Mouse (Mus musculus) hindbrain, embryonic 11.5 days (tissue): ENCODE results near the gene Metrn. TPM values are rescaled to one million over a fixed set of nuclear protein-coding genes. Genes with fewer than 3 reads are reported as not detected.
"Not testable (repeated sequence)": the region's sequence is repeated elsewhere in the genome, so short reads cannot be mapped to it uniquely, and the experiment has no call there.

Source experiments
- ATAC-seq: fragments of 200-750 bp; cut with Nextera tagmentation; 2 replicates; pipeline ENCODE4 v1.8.0; 2017; ENCODE audit warnings: mild to moderate bottlenecking, moderate TSS enrichment, moderate library complexity; ENCODE audit not compliant: low FRiP score
- DNase-seq: peaks from one replicate; pipeline ENCODE4 v3.0.0-alpha.2; 2015; ENCODE audit warnings: low spot score
- H3K27ac ChIP-seq: fragments of 300-500 bp; sonication (generic); 2 replicates; pipeline ENCODE4 v1.5.1; 2014; ENCODE audit warnings: mild to moderate bottlenecking, low read depth, low read length
- H3K27me3 ChIP-seq: fragments of 300-500 bp; sonication (generic); 2 replicates; pipeline ENCODE4 v1.6.1; 2014; ENCODE audit warnings: mild to moderate bottlenecking, low read length, moderate library complexity, mixed read lengths; ENCODE audit not compliant: control insufficient read depth, insufficient read depth
- H3K36me3 ChIP-seq: fragments of 300-500 bp; sonication (generic); 2 replicates; pipeline ENCODE4 v1.6.1; 2014; ENCODE audit warnings: mild to moderate bottlenecking, low read length, moderate library complexity, mixed read lengths; ENCODE audit not compliant: control insufficient read depth, insufficient read depth
- H3K4me1 ChIP-seq: fragments of 300-500 bp; sonication (generic); replicated peaks from 2 replicates; pipeline ENCODE4 v1.6.1; 2014; ENCODE audit warnings: low read length, mixed read lengths; ENCODE audit not compliant: control insufficient read depth, insufficient read depth
- H3K4me2 ChIP-seq: fragments of 300-500 bp; sonication (generic); replicated peaks from 2 replicates; pipeline ENCODE4 v1.6.1; 2014; ENCODE audit warnings: mild to moderate bottlenecking, low read depth, low read length
- H3K4me3 ChIP-seq: fragments of 300-500 bp; sonication (generic); 2 replicates; pipeline ENCODE4 v1.5.1; 2014; ENCODE audit warnings: low read depth, low read length
- H3K9ac ChIP-seq: fragments of 300-500 bp; sonication (generic); 2 replicates; pipeline ENCODE4 v1.6.1; 2014; ENCODE audit warnings: low read depth, low read length
- H3K9me3 ChIP-seq: fragments of 300-500 bp; sonication (generic); 2 replicates; pipeline ENCODE4 v1.6.1; 2016; ENCODE audit warnings: low read length; ENCODE audit not compliant: control insufficient read depth
- WGBS: fragments of 180-500 bp; shearing (Covaris S2); extraction: QIAGEN DNeasy Blood & Tissue Kit; methylation state at CpG from one replicate; pipeline ENCODE4 v1.1.7; 2014; 5-methylcytosine and 5-hydroxymethylcytosine counted together
- polyA plus RNA-seq: library from polyadenylated mRNA; unstranded; fragments of >200 nt; fragmentation: Nextera tagmentation; extraction: Ambion mirVana; gene quantifications from 2 replicates; pipeline ENCODE4 v1.2.1, GENCODE M21; 2014

Gene Metrn
- polyA plus RNA-seq, 1 experiment from 2014 or later, result 16.9 TPM

DNA sequence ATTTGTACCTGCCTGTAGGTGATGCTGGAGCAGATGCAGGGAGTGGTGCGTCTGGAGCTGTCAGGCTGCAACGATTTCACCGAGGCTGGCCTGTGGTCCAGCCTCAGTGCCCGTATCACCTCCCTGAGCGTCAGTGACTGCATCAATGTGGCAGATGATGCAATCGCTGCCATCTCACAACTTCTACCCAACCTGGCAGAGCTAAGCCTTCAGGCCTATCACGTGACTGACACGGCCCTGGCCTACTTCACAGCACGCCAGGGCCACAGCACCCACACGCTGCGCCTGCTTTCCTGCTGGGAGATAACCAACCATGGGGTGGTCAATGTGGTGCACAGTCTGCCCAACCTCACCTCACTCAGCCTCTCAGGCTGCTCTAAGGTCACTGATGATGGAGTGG, 20.7 kb upstream of the Metrn start:
- Histone ChIP-seq H3K4me2 (no peak overlapping the region), H3K9me3 (no peaks in the 10 kb centered on the region), H3K36me3 (no peaks in the 10 kb centered on the region), H3K9ac (no peak overlapping the region), H3K4me3 (no peak overlapping the region), H3K4me1 (0 out of 2 replicates have a peak, but pooled peaks cover 2% of the 10 kb centered on the region), H3K27ac (no peak overlapping the region), H3K27me3 (peaks cover 31% of the 10 kb centered on the region)
- WGBS, result 87% methylated on average over 11 of the region's 11 CpGs
- DNase-seq (no peak), ATAC-seq (no peak)

DNA sequence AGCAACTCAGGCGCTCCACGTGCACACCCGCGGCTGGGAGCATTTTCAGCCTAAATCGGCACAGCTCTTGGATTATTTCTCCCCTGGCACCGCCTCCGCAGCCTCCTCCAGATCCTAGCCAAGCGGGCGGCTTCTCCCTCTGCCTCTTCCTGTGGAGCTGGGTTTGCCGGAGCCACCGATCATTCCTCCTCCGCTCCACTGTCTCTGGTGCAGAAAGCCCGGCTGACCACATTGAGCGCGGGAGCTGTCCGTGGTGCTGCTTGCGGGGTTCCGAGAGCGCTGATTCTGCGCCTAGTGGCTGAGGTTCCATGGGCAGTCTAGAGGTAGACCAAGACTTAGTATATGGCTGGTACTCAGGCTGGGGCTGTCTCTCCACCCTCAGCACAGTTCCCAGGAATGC, 16.5 kb upstream of the Metrn start:
- ATAC-seq (no peak), DNase-seq (peak; percentile 87)
- H3K4me2 ChIP-seq, result 0 out of 2 replicates have a peak overlapping the region, but pooled peaks have one; percentile 9
- H3K9ac ChIP-seq, result no peak overlapping the region
- peaks cover 10% of the 10 kb centered on the region; the same call in 1 of the 2 replicates for H3K4me1 ChIP-seq
- H3K27me3 ChIP-seq, result peaks cover 13% of the 10 kb centered on the region
- no peak overlapping the region for H3K27ac ChIP-seq
- 3% methylated on average over 20 of the region's 20 CpGs for WGBS
- H3K36me3 ChIP-seq, result no peaks in the 10 kb centered on the region
- H3K4me3 ChIP-seq, result no peak overlapping the region
- H3K9me3 ChIP-seq, result no peaks in the 10 kb centered on the region

DNA sequence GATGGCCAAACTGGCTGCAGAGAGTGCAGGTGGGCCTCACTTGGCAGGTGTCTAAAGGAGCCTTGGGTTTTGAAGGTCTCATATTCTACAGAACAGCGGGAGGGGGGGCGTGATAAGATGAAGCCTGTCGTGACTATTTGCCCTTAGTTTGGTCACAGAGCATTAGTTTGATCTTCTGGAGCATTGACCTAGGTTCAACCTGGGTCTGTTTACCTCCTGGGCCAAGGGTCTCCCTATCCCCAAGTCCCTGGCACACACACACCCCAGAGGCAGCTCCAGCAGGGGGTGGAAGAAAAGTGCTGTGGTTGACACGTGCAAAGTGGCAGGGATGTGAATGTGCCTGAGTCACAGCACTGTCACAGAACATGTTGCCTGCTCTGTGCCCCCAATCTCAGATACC, 14.0 kb upstream of the Metrn start:
- Histone ChIP-seq H3K27ac (no peak overlapping the region), H3K9me3 (no peaks in the 10 kb centered on the region), H3K36me3 (no peaks in the 10 kb centered on the region), H3K27me3 (peaks cover 2% of the 10 kb centered on the region; the same call in 1 of the 2 replicates), H3K4me2 (peak overlapping the region; percentile 87), H3K4me1 (peaks cover 10% of the 10 kb centered on the region; the same call in 1 of the 2 replicates), H3K9ac (no peak overlapping the region), H3K4me3 (no peak overlapping the region)
- DNase-seq (no peak), ATAC-seq (no peak)
- 78% methylated on average over 4 of the region's 4 CpGs for WGBS

DNA sequence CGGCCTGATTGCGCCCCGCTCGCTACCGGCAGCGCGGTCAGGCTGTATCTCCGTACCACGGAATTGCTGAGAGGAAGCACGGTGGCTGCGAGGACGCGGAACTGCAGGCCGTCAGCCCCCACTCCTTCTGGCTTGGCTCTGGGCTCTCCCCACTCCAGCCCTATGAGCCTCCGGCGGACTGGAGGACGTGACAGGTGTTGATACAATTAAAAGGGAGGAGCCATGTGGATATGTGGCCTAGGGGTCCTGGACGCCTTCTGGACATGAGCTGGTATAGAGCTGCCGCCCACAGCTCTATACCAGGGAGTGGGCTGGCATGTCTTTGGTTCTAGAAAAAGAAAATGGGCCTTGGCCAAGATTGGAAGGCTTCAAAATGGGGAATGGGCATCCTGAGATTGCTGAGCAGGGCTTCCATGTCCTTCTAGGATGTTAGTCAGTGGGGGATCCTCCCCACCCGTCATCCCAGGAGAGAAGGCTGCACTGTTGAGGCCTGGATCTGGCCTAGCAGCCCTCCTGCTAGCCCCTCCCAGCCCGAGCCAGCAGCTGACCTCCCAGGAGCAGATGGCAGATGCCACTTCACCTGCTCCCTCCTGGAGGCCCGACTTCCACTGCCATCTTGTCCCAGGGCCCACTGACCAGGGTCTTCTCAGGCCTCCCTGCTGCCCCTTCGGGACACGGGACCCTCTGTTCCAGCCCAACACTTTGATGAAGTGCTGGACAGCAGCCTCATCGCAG, 12.8 kb upstream of the Metrn start:
- H3K27ac ChIP-seq, result peak overlapping the region; percentile 98

DNA sequence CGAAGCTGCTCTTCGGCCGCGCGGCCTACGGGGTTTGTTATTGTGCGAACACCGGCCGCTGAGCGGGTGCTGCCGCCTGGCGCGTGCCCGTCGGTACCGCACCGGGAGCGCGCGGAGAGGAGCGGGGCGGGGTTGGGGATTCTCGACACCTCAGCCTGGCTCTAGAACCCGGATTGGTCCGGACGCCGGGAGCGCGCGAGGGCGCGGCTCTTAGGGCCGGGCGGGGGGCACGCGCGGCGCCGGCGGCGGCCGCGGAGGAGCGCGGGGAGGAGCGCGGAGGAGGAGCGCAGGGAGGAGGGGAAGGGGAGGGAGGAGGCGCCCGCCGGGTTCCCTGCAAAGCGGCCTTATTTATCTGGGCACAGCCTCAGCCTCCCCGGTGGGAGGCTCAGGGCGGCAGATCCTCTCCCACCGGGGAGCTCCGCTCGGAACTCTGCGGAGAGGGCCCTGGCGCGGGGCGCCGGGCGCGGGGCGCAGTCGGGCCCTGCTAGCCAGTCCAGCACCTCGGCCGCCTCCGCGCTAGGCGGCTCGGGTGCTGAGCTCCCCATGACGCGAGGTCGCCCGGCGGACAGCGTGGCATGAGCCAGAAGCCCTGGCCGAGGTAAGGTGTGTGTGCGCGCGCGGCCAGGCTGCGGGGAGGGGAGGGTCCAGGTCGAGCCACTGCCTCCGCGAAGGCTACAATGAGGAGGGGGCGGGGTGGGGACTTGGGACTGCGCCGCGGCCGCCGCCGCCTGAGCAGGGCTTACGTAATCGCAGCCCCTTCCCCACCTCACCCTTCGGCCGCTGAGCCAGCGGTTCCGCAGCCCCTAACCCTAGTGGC, 12.1 kb upstream of the Metrn start, which contains the start of gene Fbxl16:
Fbxl16 (plus strand) TSS at position 297 of the 817 bp plus-strand sequence.
- H3K4me1 ChIP-seq, result peaks cover 10% of the 10 kb centered on the region; the same call in 1 of the 2 replicates
- under 1% methylated on average over 54 of the region's 100 CpGs for WGBS
- no peaks in the 10 kb centered on the region for H3K9me3 ChIP-seq
- H3K9ac ChIP-seq, result peak within 1 kb of the TSS; percentile 95
- H3K27me3 ChIP-seq, result peaks cover 2% of the 10 kb centered on the region; the same call in 1 of the 2 replicates
- peak within 1 kb of the TSS; percentile 84 for H3K4me3 ChIP-seq
- H3K27ac ChIP-seq, result peak within 1 kb of the TSS; percentile 98
- H3K4me2 ChIP-seq, result peak within 1 kb of the TSS; percentile 87
- no peaks in the 10 kb centered on the region for H3K36me3 ChIP-seq
- DNase-seq, result peak; percentile 91
- peak; percentile 81 for ATAC-seq

More for the DNA sequence above, 12.8 kb upstream of the Metrn start:
- Histone ChIP-seq H3K27me3 (peaks cover 2% of the 10 kb centered on the region; the same call in 1 of the 2 replicates), H3K4me1 (peaks cover 10% of the 10 kb centered on the region; the same call in 1 of the 2 replicates), H3K4me2 (peak overlapping the region; percentile 87), H3K9ac (peak overlapping the region; percentile 95), H3K4me3 (peak overlapping the region; percentile 84), H3K9me3 (no peaks in the 10 kb centered on the region), H3K36me3 (no peaks in the 10 kb centered on the region)
- peak; percentile 49 for DNase-seq
- WGBS, result 8% methylated on average over 25 of the region's 25 CpGs
- ATAC-seq, result peak; percentile 77

DNA sequence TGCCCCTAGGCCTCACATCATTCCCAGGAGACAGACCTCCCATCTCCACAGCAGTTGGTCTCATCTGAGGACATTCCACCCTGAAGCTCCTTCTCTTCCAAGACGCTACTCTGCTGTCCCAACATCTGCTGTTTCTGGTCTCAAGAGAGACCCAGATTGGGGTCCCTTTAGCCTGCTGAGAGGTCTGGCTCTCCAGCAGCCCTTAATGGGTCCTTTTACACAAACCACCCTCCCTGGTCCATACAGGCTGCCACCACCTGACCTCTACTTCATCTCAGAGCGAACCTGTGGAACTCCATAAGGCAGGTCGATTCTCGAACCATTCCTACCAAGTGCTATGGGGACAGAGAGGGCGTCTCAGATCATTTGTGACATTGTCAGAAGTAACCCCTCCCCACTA, 11.1 kb upstream of the Metrn start:
- peaks cover 14% of the 10 kb centered on the region; the same call in 1 of the 2 replicates for H3K4me1 ChIP-seq
- peak overlapping the region; percentile 98 for H3K27ac ChIP-seq
- 0 out of 2 replicates have a peak, but pooled peaks cover 2% of the 10 kb centered on the region for H3K27me3 ChIP-seq
- peak overlapping the region; percentile 87 for H3K4me2 ChIP-seq
- 36% methylated on average over 5 of the region's 5 CpGs for WGBS
- no peak for DNase-seq
- peak overlapping the region; percentile 84; the same call in 1 of the 2 replicates for H3K4me3 ChIP-seq
- no peak for ATAC-seq
- H3K36me3 ChIP-seq, result no peaks in the 10 kb centered on the region
- H3K9ac ChIP-seq, result peak overlapping the region; percentile 95; the same call in 1 of the 2 replicates
- H3K9me3 ChIP-seq, result no peaks in the 10 kb centered on the region

DNA sequence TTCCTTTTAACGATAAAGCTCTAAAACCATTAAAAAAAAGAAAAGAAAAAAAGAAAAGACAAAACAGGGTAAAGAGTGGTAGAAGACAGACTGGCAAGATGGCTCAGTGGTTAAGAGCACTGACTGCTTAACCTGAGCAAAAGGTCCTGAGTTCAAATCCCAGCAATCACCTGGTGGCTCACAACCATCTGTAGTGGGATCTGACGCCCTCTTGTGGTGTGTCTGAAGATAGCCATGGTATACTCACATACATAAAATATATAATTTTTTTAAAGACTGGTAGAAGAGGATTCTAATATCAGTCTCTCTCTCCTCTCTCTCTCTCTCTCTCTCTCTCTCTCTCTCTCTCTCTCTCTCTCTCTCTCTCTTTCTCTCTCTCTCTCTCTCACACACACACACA, 10.5 kb upstream of the Metrn start:
- not testable (repeated sequence) for H3K4me2 ChIP-seq, H3K9ac ChIP-seq, DNase-seq, H3K27me3 ChIP-seq, H3K9me3 ChIP-seq, H3K36me3 ChIP-seq, H3K27ac ChIP-seq, ATAC-seq, H3K4me3 ChIP-seq
- H3K4me1 ChIP-seq, result peaks cover 16% of the 10 kb centered on the region; the same call in 1 of the 2 replicates
- WGBS, result 54% methylated on average over 2 of the region's 2 CpGs

DNA sequence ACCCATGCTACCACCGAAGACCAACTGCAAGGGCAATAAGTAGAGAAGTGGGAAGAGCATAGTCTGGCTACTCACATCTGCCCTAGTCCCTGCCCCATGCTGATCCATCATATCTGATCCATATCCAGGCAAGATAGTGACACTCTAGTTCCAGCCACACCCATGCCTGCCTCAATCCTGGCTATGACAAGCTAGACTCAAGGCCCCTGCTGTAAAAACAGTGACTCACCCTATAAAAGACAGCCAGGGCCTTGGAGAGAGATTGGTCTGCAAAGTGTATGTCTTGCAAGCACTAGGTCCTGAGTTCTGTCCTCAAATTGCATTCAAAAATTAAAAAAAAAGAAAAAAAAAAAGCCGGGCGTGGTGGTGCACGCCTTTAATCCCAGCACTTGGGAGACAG, 9.6 kb upstream of the Metrn start:
- no peak for ATAC-seq

More for the DNA sequence above, 9.6 kb upstream of the Metrn start:
- Histone ChIP-seq H3K27ac (no peak overlapping the region), H3K9me3 (no peaks in the 10 kb centered on the region), H3K9ac (no peak overlapping the region), H3K4me3 (no peak overlapping the region), H3K36me3 (no peaks in the 10 kb centered on the region), H3K4me2 (no peak overlapping the region), H3K4me1 (peaks cover 20% of the 10 kb centered on the region; the same call in 1 of the 2 replicates), H3K27me3 (no peaks in the 10 kb centered on the region)
- 87% methylated on average over 4 of the region's 4 CpGs for WGBS
- DNase-seq, result no peak
